Mouse (Mus musculus) thymus, adult 2 months (tissue): ENCODE results near the gene Ttc25.

Source experiments
- CTCF ChIP-seq: fragments of 200-500 bp; IDR thresholded peaks from 2 replicates; pipeline ENCODE4 v1.5.1; 2012; ENCODE audit warnings: mild to moderate bottlenecking, control low read depth, low read length, moderate library complexity, borderline replicate concordance; ENCODE audit not compliant: control insufficient read depth, poor library complexity, insufficient read depth; ENCODE audit errors: extremely low read depth
- POLR2A ChIP-seq: fragments of 200-500 bp; IDR thresholded peaks from 2 replicates; pipeline ENCODE4 v1.6.1; 2012; ENCODE audit warnings: mild to moderate bottlenecking, low read length, control low read depth, moderate library complexity; ENCODE audit not compliant: control insufficient read depth, poor library complexity, insufficient read depth; ENCODE audit errors: extremely low read depth

DNA sequence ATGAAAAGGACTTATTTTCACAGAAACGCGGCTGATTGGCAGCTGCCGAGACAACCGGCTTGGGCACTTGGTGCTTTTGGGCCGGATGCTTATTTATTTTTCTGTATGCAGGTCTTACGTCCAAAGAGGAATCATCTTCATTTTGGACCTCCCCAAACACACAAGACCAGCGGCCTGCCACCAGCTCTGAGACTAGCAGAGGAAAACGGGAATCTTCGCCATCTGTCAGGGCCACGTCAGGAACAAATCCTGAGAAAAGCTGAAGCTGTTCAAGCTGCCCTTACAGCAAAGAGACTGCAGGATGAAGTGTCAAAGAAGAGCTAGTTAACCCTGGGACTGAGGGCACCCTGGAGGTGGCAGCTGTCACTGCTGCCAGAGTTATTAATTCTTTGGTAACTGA is 60.0 kb downstream of the Ttc25 start:
- no peak for TF ChIP-seq CTCF
- TF ChIP-seq POLR2A = no peak
